Mouse (Mus musculus) forebrain, postnatal 0 days (tissue): ENCODE data around the gene Gucy2g. TPM values are rescaled to one million over a fixed set of nuclear protein-coding genes. Genes with fewer than 3 reads are reported as not detected.

ENCODE experiments used
- ATAC-seq: fragments of 200-750 bp; cut with Nextera tagmentation; 2 replicates; pipeline ENCODE4 v1.8.0; 2017; ENCODE audit warnings: mild to moderate bottlenecking, moderate library complexity
- DNase-seq: peaks from one replicate; pipeline ENCODE4 v3.0.0-alpha.2; 2015
- H3K27ac ChIP-seq: fragments of 300-500 bp; sonication (generic); 2 replicates; pipeline ENCODE4 v1.5.1; 2014; ENCODE audit warnings: low read depth, mild to moderate bottlenecking, antibody characterized with exemption, low read length, moderate library complexity, mixed read lengths
- H3K27me3 ChIP-seq: fragments of 300-500 bp; sonication (generic); 2 replicates; pipeline ENCODE4 v1.6.1; 2014; ENCODE audit warnings: mild to moderate bottlenecking, low read length, mixed read lengths; ENCODE audit not compliant: insufficient read depth
- H3K36me3 ChIP-seq: fragments of 300-500 bp; sonication (generic); 2 replicates; pipeline ENCODE4 v1.6.1; 2014; ENCODE audit warnings: mild to moderate bottlenecking, moderate library complexity; ENCODE audit not compliant: insufficient read depth
- H3K4me1 ChIP-seq: fragments of 300-500 bp; sonication (generic); 2 replicates; pipeline ENCODE4 v1.6.1; 2014; ENCODE audit warnings: antibody characterized with exemption; ENCODE audit not compliant: insufficient read depth
- H3K4me2 ChIP-seq: fragments of 300-500 bp; sonication (generic); 2 replicates; pipeline ENCODE4 v1.6.1; 2014; ENCODE audit warnings: low read depth, mild to moderate bottlenecking, moderate library complexity
- H3K4me3 ChIP-seq: fragments of 300-500 bp; sonication (generic); 2 replicates; pipeline ENCODE4 v1.5.1; 2014; ENCODE audit warnings: low read depth, low read length, mixed read lengths
- H3K9ac ChIP-seq: fragments of 300-500 bp; sonication (generic); 2 replicates; pipeline ENCODE4 v1.6.1; 2014; ENCODE audit warnings: mild to moderate bottlenecking
- H3K9me3 ChIP-seq: fragments of 300-500 bp; sonication (generic); 2 replicates; pipeline ENCODE4 v1.6.1; 2016; ENCODE audit warnings: low read length
- CTCF ChIP-seq: sonication (generic); IDR thresholded peaks from 2 replicates; pipeline ENCODE4 v1.5.1; 2016; ENCODE audit warnings: antibody characterized with exemption, control low read depth, low read depth
- WGBS: fragments of 180-500 bp; shearing (Covaris S2); extraction: QIAGEN DNeasy Blood & Tissue Kit; methylation state at CpG from one replicate; pipeline ENCODE4 v1.1.7; 2014; 5-methylcytosine and 5-hydroxymethylcytosine counted together
- polyA plus RNA-seq: library from polyadenylated mRNA; unstranded; fragments of >200 nt; fragmentation: Nextera tagmentation; extraction: Ambion mirVana; gene quantifications from 2 replicates; pipeline ENCODE4 v1.2.1, GENCODE M21; 2015
- total RNA-seq: library from RNA; depleted of rRNA; stranded (reverse); fragments of >200 nt; gene quantifications from 2 replicates; pipeline ENCODE4 v1.2.3, GENCODE M21; 2014

Gene Gucy2g
- total and polyA plus RNA-seq, 2 experiments from 2014 or later, result 0.14 to 0.22 TPM

DNA sequence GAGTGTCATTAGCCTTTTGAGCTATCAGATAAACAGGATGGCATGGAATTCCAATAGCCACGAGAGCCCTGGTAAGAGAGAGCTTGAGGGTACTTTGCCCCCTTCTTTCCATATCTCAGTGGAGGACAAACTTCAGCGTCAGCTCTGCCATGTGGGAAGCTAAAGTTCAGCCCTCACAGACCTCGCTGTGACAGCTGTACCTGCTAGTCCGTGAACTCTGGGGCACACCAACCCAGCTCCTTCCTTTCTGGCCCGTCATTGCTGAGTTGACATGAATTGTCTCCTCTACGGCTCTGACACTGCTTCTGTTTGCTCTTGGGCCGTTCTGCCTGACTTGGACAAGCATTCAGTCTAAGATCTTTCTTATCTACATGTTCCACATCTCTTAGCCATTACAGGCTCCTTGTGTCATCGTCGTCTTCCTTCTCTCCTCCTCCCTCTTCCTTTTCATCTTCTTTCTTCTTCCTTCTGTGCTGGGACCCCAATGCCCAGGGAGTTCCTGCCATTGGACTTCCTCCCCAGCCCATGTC is 7.0 kb upstream of the Gucy2g start:
- no peaks in the 10 kb centered on the region for H3K27me3 ChIP-seq
- no peak for DNase-seq
- TF ChIP-seq CTCF, result no peak
- no peak for ATAC-seq
- H3K4me3 ChIP-seq, result no peak overlapping the region
- H3K4me2 ChIP-seq, result no peak overlapping the region
- H3K9ac ChIP-seq, result no peak overlapping the region
- 79% methylated on average over 9 of the region's 9 CpGs for WGBS
- H3K4me1 ChIP-seq, result no peaks in the 10 kb centered on the region
- no peaks in the 10 kb centered on the region for H3K36me3 ChIP-seq
- H3K27ac ChIP-seq, result no peak overlapping the region
- no peaks in the 10 kb centered on the region for H3K9me3 ChIP-seq

DNA sequence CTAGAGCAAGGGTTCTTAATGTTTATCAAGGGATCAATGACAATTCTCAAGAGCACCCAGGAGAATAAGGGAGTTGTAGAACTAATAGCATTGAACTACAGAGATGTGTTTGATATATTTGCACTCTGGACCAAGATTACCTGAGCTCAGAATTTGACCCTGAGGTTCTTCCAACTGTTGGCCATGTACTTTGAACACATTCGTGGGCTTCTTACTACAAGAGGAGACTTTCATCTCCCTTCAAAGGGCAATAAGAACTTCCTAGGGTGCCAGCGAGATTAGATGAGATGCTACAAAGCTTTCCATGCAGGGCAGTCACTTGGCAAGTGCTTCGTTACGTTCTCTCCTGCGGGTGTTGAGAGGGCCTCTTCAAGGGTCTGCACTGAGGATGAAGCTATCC is 6.5 kb upstream of the Gucy2g start:
- Histone ChIP-seq H3K27ac (no peak overlapping the region), H3K9ac (no peak overlapping the region), H3K9me3 (no peaks in the 10 kb centered on the region), H3K4me1 (no peaks in the 10 kb centered on the region), H3K4me2 (no peak overlapping the region), H3K4me3 (no peak overlapping the region), H3K27me3 (no peaks in the 10 kb centered on the region), H3K36me3 (no peaks in the 10 kb centered on the region)
- 76% methylated on average over 5 of the region's 5 CpGs for WGBS
- ATAC-seq (no peak), DNase-seq (no peak)
- no peak for TF ChIP-seq CTCF

DNA sequence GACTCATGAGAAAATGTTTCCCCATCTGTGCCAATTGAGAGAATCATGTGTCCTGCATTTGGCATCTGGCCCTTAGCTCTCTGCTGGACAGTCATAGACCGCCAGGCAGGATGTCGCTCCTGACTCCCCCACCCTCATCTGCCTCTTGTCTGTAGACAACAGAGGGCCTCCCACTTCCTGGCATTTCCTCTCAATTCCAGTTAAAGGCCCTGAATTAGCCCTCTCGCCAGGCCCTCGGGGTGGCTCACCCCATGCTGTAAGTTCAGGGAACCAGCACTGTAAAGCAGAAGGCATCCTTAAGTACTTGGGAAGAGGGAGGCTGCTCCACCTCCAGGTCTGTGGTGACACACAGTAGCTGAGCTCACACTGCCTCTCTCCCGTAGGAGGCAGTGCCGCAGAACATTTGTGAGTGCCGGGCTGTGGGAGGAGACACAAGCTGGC is 3.8 kb upstream of the Gucy2g start:
- H3K4me3 ChIP-seq, result no peak overlapping the region
- DNase-seq (no peak), ATAC-seq (no peak)
- H3K36me3 ChIP-seq, result no peaks in the 10 kb centered on the region
- H3K9me3 ChIP-seq, result no peaks in the 10 kb centered on the region
- H3K27ac ChIP-seq, result no peak overlapping the region
- H3K27me3 ChIP-seq, result no peaks in the 10 kb centered on the region
- H3K4me2 ChIP-seq, result no peak overlapping the region
- TF ChIP-seq CTCF, result peak; percentile 40
- H3K4me1 ChIP-seq, result no peaks in the 10 kb centered on the region
- WGBS, result 31% methylated on average over 7 of the region's 7 CpGs
- no peak overlapping the region for H3K9ac ChIP-seq

- no peaks in the 10 kb centered on the region for H3K4me1 ChIP-seq
- TF ChIP-seq CTCF, result no peak
- no peak overlapping the region for H3K27ac ChIP-seq
- WGBS, result 76% methylated on average over 6 of the region's 6 CpGs
- no peak for ATAC-seq
- no peak for DNase-seq
- no peaks in the 10 kb centered on the region for H3K9me3 ChIP-seq
- H3K4me2 ChIP-seq, result no peak overlapping the region
- no peak overlapping the region for H3K4me3 ChIP-seq
- no peaks in the 10 kb centered on the region for H3K36me3 ChIP-seq
- H3K9ac ChIP-seq, result no peak overlapping the region
- H3K27me3 ChIP-seq, result no peaks in the 10 kb centered on the region
Observed at GRCm38 (mm10) chr19:55239766-55240426, 1.1 kb downstream of the Gucy2g start.

GRCm38 (mm10) chr19:55236564-55236963 is 4.5 kb downstream of the Gucy2g start:
- no peaks in the 10 kb centered on the region for H3K27me3 ChIP-seq
- ATAC-seq, result no peak
- H3K36me3 ChIP-seq, result no peaks in the 10 kb centered on the region
- 88% methylated on average over 5 of the region's 5 CpGs for WGBS
- no peak overlapping the region for H3K27ac ChIP-seq
- no peaks in the 10 kb centered on the region for H3K4me1 ChIP-seq
- no peaks in the 10 kb centered on the region for H3K9me3 ChIP-seq
- H3K9ac ChIP-seq, result no peak overlapping the region
- H3K4me3 ChIP-seq, result no peak overlapping the region
- no peak overlapping the region for H3K4me2 ChIP-seq
- no peak for DNase-seq
- TF ChIP-seq CTCF, result no peak

DNA sequence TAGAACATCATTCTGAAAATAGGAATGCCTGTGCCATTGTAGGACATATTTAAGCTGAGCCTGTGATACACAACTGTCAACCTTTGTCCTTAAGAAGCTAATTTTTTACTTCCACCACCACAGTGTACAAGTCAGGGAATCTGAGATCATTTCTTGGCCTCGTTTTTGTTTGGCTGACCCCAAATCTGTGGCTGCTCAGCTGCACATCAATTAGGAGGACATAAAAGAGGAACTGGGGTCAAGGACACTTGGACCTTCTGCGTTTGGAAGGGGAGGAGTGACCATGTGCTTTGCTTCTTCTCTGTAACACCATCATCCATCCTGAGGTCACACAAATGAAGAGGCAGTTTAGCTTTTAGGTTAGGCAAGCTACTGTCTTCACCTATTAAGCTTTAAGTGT is 5.0 kb downstream of the Gucy2g start:
- H3K9me3 ChIP-seq, result no peaks in the 10 kb centered on the region
- no peak for DNase-seq
- H3K9ac ChIP-seq, result no peak overlapping the region
- H3K27me3 ChIP-seq, result no peaks in the 10 kb centered on the region
- no peak overlapping the region for H3K4me3 ChIP-seq
- H3K4me2 ChIP-seq, result no peak overlapping the region
- no peaks in the 10 kb centered on the region for H3K36me3 ChIP-seq
- 57% methylated on average over 2 of the region's 2 CpGs for WGBS
- TF ChIP-seq CTCF, result no peak
- H3K4me1 ChIP-seq, result no peaks in the 10 kb centered on the region
- no peak for ATAC-seq
- no peak overlapping the region for H3K27ac ChIP-seq

GRCm38 (mm10) chr19:55232136-55232535 is 8.9 kb downstream of the Gucy2g start:
- Histone ChIP-seq H3K9me3 (no peaks in the 10 kb centered on the region), H3K4me2 (no peak overlapping the region), H3K36me3 (no peaks in the 10 kb centered on the region), H3K4me1 (no peaks in the 10 kb centered on the region), H3K9ac (no peak overlapping the region), H3K27ac (no peak overlapping the region), H3K4me3 (no peak overlapping the region), H3K27me3 (no peaks in the 10 kb centered on the region)
- DNase-seq (no peak), ATAC-seq (no peak)
- 78% methylated on average over 8 of the region's 8 CpGs for WGBS
- TF ChIP-seq CTCF, result no peak
